Mouse (Mus musculus) large intestine, adult 2 months (tissue): ENCODE results near the gene Olfr476. TPM values are rescaled to one million over a fixed set of nuclear protein-coding genes. Genes with fewer than 3 reads are reported as not detected.
"Not testable (repeated sequence)": the region's sequence is repeated elsewhere in the genome, so short reads cannot be mapped to it uniquely, and the experiment has no call there.

Experiments
- DNase-seq: peaks from one replicate; pipeline ENCODE4 v3.0.0-alpha.2; 2012; ENCODE audit warnings: low read depth, low spot score
- WGBS: fragments of 180-500 bp; shearing (Covaris S2); methylation state at CpG from one replicate; pipeline ENCODE4 v1.1.7; 2018; 5-methylcytosine and 5-hydroxymethylcytosine counted together
- polyA plus RNA-seq: library from polyadenylated mRNA; depleted of rRNA; stranded (reverse); fragments of >200 nt; gene quantifications from 2 replicates; pipeline ENCODE4 v1.2.3, GENCODE M21; 2012; rRNA removed

Olfr476 gene
- not detected in 2 replicates for polyA plus RNA-seq

DNA sequence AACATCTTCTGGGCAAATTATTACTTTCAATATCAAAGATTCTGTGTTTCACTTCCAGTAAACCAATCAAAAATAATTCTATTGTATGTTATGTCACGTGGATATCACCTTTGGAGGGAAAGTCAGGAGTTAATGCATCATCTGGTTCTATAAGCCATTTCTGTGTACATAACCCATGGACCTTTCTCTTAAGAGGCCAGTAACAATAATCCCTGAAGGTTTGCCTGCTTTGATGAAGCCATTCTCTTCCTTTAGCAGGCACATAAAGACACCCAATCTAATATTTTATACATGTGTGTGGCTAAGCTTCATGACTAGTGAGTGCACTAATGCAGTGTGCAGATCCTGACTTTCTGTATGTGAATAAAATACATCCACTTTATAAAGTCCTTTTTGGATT is at the start of gene Olfr476:
Olfr476 (plus strand) TSS at position 301 of the 400 bp plus-strand sequence.
- 31% methylated on average over 1 of the region's 1 CpGs for WGBS
- no peak for DNase-seq

- WGBS: 89% methylated on average over 1 of the region's 1 CpGs
These were observed 34.5 kb upstream of the Olfr476 start, which contains the start of gene Olfr473 for GRCm38 (mm10) chr7:107930146-107930545. Olfr473 (plus strand) TSS chr7:107930446.

GRCm38 (mm10) chr7:107952539-107952938 is 12.1 kb upstream of the Olfr476 start:
- 94% methylated on average over 12 of the region's 12 CpGs for WGBS
- not testable (repeated sequence) for DNase-seq

More at GRCm38 (mm10) chr7:107930146-107930545, 34.5 kb upstream of the Olfr476 start, which contains the start of gene Olfr473:
- DNase-seq: no peak

DNA sequence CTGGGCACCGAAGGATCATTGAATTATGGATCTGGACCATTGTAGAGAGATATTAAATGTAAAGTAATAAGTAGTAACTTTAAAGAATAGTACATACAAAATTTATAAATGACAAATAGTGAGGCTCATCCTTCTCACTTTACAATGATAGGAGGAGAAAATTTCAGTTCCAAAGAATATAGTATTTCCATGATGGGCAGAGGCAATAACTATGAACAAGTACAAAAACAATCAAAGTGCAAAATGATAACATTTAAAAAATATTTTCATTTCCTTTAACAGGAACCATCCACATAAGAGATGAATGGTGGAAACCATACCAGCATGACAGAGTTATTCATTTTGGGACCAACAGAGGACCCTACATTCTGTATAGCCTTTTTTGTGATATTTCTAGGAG is 10.3 kb upstream of the Olfr476 start, which contains the start of gene Olfr474:
Olfr474 (plus strand) TSS at position 301 of the 400 bp plus-strand sequence.
- WGBS: 84% methylated on average over 1 of the region's 1 CpGs
- DNase-seq: no peak

GRCm38 (mm10) chr7:107986393-107986792 is 21.8 kb downstream of the Olfr476 start, which contains the start of gene Olfr477:
Olfr477 (plus strand) TSS chr7:107986693.
- 64% methylated on average over 2 of the region's 2 CpGs for WGBS
- DNase-seq: no peak

DNA sequence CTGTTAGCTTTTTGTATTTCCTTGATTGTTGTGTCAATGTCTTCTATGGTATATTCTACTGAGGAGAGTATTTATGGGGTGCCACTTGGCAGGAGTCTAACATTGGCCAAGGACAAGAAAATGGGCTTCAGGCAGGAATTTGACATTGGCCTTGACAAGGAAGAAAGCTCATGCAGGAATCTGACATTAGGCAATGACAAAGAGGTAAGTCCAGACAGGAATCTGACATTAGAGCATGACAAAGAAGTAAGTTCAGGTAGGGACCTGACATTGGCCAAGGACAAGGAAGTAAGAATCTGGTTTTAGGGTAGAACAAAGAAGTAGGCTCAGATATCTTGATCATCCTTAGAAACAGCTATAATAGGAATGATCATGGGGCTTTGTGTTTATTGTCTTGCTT is 49.7 kb downstream of the Olfr476 start:
- not testable (repeated sequence) for DNase-seq

Other genes with a start within 250 kb of the Olfr476 start
- 0.04 and 0.14 TPM in 2 replicates for gene Cyb5r2, start 206.8 kb upstream of the Olfr476 start, polyA plus RNA-seq
- gene Ovch2, start 163.6 kb upstream of the Olfr476 start, polyA plus RNA-seq: not detected in 2 replicates
- not detected in 2 replicates for gene Olfr467, start 152.5 kb upstream of the Olfr476 start, polyA plus RNA-seq
- gene Olfr469, start 139.3 kb upstream of the Olfr476 start, polyA plus RNA-seq: not detected in 2 replicates
- not detected in 2 replicates for gene Olfr470, start 117.3 kb upstream of the Olfr476 start, polyA plus RNA-seq
- not detected in 2 replicates for gene Olfr472, start 66.9 kb upstream of the Olfr476 start, polyA plus RNA-seq
- not detected in 2 replicates for gene Olfr473, start 34.4 kb upstream of the Olfr476 start, polyA plus RNA-seq
- gene Olfr474, start 10.2 kb upstream of the Olfr476 start, polyA plus RNA-seq: not detected in 2 replicates
- not detected in 2 replicates for gene Olfr477, start 21.9 kb downstream of the Olfr476 start, polyA plus RNA-seq
- gene Olfr478, start 69.2 kb downstream of the Olfr476 start, polyA plus RNA-seq: not detected in 2 replicates
- not detected in 2 replicates for gene Olfr479, start 85.9 kb downstream of the Olfr476 start, polyA plus RNA-seq
- gene Olfr480, start 102.5 kb downstream of the Olfr476 start, polyA plus RNA-seq: not detected in 2 replicates
- gene Olfr481, start 115.1 kb downstream of the Olfr476 start, polyA plus RNA-seq: not detected in 2 replicates
- gene Olfr482, start 132.8 kb downstream of the Olfr476 start, polyA plus RNA-seq: not detected in 2 replicates
- gene Olfr483, start 136.0 kb downstream of the Olfr476 start, polyA plus RNA-seq: not detected in 2 replicates
- not detected in 2 replicates for gene Olfr484, start 162.6 kb downstream of the Olfr476 start, polyA plus RNA-seq
- not detected in 2 replicates for gene Olfr485, start 195.1 kb downstream of the Olfr476 start, polyA plus RNA-seq
- gene Olfr486, start 207.9 kb downstream of the Olfr476 start, polyA plus RNA-seq: not detected in 2 replicates
- gene Olfr487, start 249.8 kb downstream of the Olfr476 start, polyA plus RNA-seq: not detected in 2 replicates